Mouse (Mus musculus): ENCODE measurements around the gene Gm20388. TPM values are rescaled to one million over a fixed set of nuclear protein-coding genes. Genes with fewer than 3 reads are reported as not detected.
"Not testable (repeated sequence)": the region's sequence is repeated elsewhere in the genome, so short reads cannot be mapped to it uniquely, and the experiment has no call there.

The Gm20388 gene
- total RNA-seq, 2 experiments from 2014 or later: 10.3 to 10.6 TPM

- intact Hi-C loops (cut with DNase I): no loop called here
- DNase-seq (ENCODE audit: low spot score in 2 of 2): no peak
Measured at GRCm38 (mm10) chr8:122997963-122998362, 3087.3 kb downstream of the Gm20388 start.

- DNase-seq (ENCODE audit: low spot score in 2 of 2): no peak
- intact Hi-C loops (cut with DNase I): loop anchor here (5.0 kb wide), 1 partner anchor 42 kb away; the partner anchor contains the start of gene Ankrd11
Measured at GRCm38 (mm10) chr8:123000311-123000710, 3089.7 kb downstream of the Gm20388 start.

- intact Hi-C loops (cut with DNase I): loop anchor here (5.0 kb wide), 1 partner anchor 38 kb away; the partner anchor contains the start of gene Ankrd11
- DNase-seq (ENCODE audit: low spot score in 2 of 2): no peak
Measured at GRCm38 (mm10) chr8:123004033-123004922, 3093.6 kb downstream of the Gm20388 start.

GRCm38 (mm10) chr8:123005328-123005727, 3094.7 kb downstream of the Gm20388 start:
- no peak for DNase-seq (ENCODE audit: low spot score in 2 of 2)
- intact Hi-C loops (cut with DNase I): no loop called here

DNA sequence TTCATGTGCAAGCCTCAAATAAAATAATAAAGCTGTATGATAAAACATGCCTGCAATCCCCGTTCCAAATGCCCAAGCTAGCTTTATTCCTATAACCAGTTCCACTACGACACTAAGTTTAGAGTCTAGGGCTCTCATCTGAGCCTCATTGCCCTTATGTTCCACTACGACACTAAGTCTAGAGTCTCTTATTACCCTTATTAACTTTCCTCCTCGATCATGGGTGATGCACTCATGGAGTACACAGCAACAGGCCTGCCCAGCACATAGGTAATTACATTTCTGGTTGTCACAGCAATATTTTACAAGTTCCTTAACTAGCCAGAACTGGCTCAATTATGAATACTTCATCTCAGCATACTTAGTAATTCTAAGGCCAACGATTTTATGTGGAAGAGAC, 3095.2 kb downstream of the Gm20388 start:
- intact Hi-C loops (cut with DNase I): no loop called here

GRCm38 (mm10) chr8:123011321-123011720, 3100.7 kb downstream of the Gm20388 start:
- intact Hi-C loops (cut with DNase I): no loop called here
- no peak for DNase-seq (ENCODE audit: low spot score in 2 of 2)

More for the DNA sequence above, 3095.2 kb downstream of the Gm20388 start:
- DNase-seq (ENCODE audit: low spot score in 2 of 2): no peak

DNA sequence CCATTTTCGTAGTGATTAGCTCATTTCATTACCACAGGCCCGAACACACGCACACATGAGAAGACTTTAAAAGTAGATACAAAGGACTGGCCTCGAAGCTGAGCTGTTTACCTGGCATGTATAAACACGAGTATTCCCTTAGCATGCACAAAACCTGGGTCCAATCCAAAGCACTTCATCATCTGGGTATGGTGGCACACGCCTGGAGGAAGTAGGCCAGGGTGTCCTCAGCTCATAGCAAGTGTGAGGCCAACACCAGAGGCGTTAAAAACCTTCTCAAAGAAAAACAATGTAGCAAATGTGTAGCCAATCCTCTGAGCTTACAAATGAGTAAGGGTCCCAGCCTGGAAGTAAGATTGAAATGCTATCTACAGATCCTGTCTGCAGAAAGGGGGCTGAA, 3103.8 kb downstream of the Gm20388 start:
- intact Hi-C loops (cut with DNase I): no loop called here
- DNase-seq (ENCODE audit: low spot score in 2 of 2): no peak

- intact Hi-C loops (cut with DNase I): no loop called here
- DNase-seq (ENCODE audit: low spot score in 2 of 2): no peak
Measured at GRCm38 (mm10) chr8:123015074-123015473, 3104.4 kb downstream of the Gm20388 start.

- intact Hi-C loops (cut with DNase I): no loop called here
- no peak for DNase-seq (ENCODE audit: low spot score in 2 of 2)
Measured at GRCm38 (mm10) chr8:123017143-123017542, 3106.5 kb downstream of the Gm20388 start.

DNA sequence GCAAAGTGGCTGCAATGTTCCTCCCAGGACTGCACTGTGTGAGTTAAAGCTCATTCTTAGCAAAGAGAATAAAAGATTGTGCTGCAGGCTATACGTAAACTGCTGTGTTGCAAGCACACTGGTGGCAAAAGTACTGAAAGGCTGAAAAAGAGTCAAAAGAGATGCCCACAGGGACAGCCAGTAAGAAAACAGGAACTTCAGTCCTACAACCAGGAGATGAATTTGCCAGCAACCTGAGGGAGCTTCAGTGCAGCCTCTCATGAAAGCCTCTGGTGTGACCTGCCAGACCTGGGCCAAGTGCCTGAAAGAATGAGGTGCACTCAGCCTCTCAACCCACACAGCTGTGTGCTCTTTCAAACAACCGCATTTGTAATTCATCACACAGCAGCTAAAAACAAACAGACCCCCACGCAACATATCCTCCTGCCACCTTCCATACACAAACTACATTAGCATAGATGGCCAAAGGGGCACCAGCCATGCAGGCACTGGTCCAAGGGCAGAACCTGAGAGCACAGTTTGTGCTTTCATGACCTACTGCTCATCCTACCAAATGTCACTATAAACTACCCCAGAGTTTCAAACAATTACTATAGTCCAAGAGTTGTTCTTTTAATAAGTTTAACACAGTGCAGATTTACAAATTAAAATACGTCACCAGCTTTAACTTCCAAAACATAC, 3108.0 kb downstream of the Gm20388 start:
- intact Hi-C loops (cut with DNase I): no loop called here
- no peak for DNase-seq (ENCODE audit: low spot score in 2 of 2)

GRCm38 (mm10) chr8:123020084-123020483, 3109.4 kb downstream of the Gm20388 start:
- intact Hi-C loops (cut with DNase I): no loop called here
- DNase-seq (ENCODE audit: low spot score in 2 of 2): no peak

DNA sequence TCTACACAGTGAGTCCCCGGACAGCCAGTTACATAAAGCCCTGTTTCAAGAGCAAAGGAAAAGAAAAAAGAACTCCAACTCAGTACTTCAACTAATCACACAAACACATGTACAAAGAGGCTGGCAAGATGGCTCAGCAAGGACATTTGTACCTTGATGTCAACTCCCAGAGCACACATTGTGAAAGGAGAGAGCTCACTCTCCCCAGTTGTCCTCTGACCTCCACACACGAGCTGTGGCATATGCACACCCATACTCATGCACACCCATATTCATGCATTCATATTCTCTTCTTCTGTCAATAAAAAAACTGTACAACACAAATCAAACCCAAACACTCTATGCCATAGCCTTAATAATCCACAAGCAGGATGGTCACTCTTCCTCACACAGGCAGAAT, 3110.2 kb downstream of the Gm20388 start:
- intact Hi-C loops (cut with DNase I): no loop called here
- DNase-seq (ENCODE audit: low spot score in 2 of 2): no peak

DNA sequence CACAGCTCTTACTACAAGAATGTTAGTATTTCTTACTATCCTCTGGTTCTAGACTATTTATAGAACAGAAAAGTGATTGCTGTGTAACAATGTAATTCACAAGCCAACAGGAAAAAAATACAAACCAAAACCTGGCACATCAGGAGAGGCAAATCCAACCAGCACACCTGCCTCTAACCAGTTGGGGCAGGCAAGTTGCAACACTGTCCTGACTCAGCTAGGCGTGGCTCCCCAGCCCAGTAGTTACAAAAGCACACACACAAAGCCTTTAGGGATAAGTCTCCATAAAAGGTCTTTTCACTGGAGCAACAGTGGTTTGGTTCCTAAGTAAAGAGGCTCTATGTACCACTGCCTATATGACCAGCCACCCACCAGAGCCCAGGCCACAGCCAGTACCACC, 3110.6 kb downstream of the Gm20388 start:
- intact Hi-C loops (cut with DNase I): no loop called here

GRCm38 (mm10) chr8:123022727-123023126, 3112.1 kb downstream of the Gm20388 start:
- DNase-seq (ENCODE audit: low spot score in 2 of 2): no peak
- intact Hi-C loops (cut with DNase I): no loop called here

More for the DNA sequence above, 3110.6 kb downstream of the Gm20388 start:
- no peak for DNase-seq (ENCODE audit: low spot score in 2 of 2)

DNA sequence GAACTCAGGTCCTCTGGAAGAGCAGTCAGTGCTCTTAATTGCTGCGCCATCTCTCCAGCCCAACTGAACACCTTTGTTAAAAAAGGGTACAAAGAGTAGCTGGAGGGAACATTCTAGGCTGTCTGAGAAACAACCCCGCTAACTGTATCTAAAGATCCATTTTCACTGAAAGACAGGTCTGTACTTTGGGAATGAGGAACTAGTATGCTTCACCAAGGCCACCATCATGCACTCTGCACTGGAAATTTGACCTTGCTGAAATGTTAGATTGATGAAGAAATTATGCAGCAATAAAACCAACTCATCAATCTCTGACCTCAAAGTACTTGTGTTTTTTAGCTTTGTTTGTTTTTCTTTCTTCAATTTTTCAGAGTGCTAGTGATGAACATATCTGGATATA, 3113.6 kb downstream of the Gm20388 start:
- DNase-seq (ENCODE audit: low spot score in 2 of 2): no peak
- intact Hi-C loops (cut with DNase I): no loop called here

DNA sequence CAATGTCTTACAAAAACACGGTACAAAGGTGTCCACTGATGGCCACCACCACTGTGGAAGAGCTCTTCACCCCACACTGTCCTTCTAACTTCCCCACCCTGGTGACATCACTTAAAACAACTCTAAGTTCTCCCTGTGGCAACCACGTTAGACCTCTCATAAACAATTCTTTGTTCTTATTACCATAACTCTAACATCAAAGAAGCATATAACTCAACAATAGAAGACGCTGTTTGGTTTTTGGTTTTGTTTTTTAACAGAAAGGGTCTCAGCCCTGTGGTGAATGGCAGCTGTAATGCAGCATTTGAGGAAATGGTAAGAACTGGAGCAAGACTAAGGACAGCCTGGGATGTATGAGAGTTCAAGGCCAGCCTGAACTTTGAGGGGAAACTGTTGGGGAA, 3115.3 kb downstream of the Gm20388 start:
- intact Hi-C loops (cut with DNase I): no loop called here
- DNase-seq (ENCODE audit: low spot score in 2 of 2): no peak

DNA sequence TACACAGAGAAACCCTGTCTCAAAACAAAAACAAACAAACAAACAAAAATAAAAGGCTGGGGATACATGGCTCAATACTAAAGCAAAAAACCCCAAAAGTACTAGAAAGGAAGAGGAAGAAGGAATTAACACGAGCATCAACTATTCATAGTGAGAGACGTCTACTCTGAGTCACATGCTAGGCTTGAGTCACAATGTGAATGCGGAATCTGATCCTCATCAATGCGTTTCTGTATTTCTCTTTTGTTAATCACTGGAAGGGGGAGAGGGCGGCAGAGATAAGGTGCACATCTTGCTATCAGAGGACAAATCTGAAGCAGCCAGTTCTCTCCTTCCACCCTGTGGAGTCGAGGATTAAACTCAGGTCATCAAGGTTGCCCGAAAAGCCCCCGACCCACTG, 3117.1 kb downstream of the Gm20388 start:
- DNase-seq (ENCODE audit: low spot score in 2 of 2): no peak

GRCm38 (mm10) chr8:123030091-123030490, 3119.4 kb downstream of the Gm20388 start:
- intact Hi-C loops (cut with DNase I); DNase-seq (ENCODE audit: low spot score in 2 of 2): not testable (repeated sequence)

More for the DNA sequence above, 3117.1 kb downstream of the Gm20388 start:
- intact Hi-C loops (cut with DNase I): no loop called here

GRCm38 (mm10) chr8:123031321-123031978, 3120.8 kb downstream of the Gm20388 start:
- no peak for DNase-seq (ENCODE audit: low spot score in 2 of 2)
- intact Hi-C loops (cut with DNase I): no loop called here

GRCm38 (mm10) chr8:123032730-123033129, 3122.1 kb downstream of the Gm20388 start:
- intact Hi-C loops (cut with DNase I): no loop called here

More at GRCm38 (mm10) chr8:123032730-123033129, 3122.1 kb downstream of the Gm20388 start:
- DNase-seq (ENCODE audit: low spot score in 2 of 2): no peak
